Mouse (Mus musculus) stomach, postnatal 0 days (tissue): ENCODE measurements around the gene Slc41a1.

Experiments
- CTCF ChIP-seq: IDR thresholded peaks from 2 replicates; pipeline ENCODE4 v1.5.1; 2016; ENCODE audit warnings: antibody characterized with exemption, low read depth, mild to moderate bottlenecking, moderate library complexity
- EP300 ChIP-seq: optimal IDR thresholded peaks from 2 replicates; pipeline ENCODE3; 2016; ENCODE audit warnings: antibody characterized with exemption

DNA sequence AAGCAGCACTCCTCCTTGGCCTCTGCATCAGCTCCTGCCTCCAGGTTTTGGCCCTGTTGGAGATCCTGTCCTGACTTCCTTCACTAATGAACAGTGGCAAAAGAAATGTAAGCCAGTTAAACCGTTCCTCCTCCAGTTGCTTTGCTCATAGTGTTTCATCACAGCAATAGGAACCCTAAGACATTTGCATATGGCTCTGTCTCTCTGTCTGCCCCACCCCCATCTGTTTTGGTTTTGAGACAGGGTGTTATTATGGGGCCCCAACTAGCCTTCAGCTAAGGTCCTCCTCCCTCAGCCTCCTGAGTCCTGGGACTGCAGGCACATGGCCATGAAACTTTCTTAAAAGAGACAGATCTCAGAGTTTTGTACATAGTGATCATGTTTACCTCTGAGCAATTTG lies 27.3 kb upstream of the Slc41a1 start:
- TF ChIP-seq CTCF (no peak), EP300 (no peak)
